Mouse (Mus musculus) heart, embryonic 15.5 days (tissue): Measurements from ENCODE around the gene Rab1b. TPM values are rescaled to one million over a fixed set of nuclear protein-coding genes. Genes with fewer than 3 reads are reported as not detected.

Experiments used
- ATAC-seq: fragments of 200-750 bp; cut with Nextera tagmentation; replicated peaks from 2 replicates; pipeline ENCODE4 v1.8.0; 2017; ENCODE audit warnings: low read depth, moderate TSS enrichment; ENCODE audit not compliant: insufficient number of reproducible peaks, insufficient read depth, low FRiP score
- H3K27ac ChIP-seq: fragments of 300-500 bp; sonication (generic); 2 replicates; pipeline ENCODE4 v1.5.1; 2015; ENCODE audit warnings: mild to moderate bottlenecking, inconsistent platforms
- H3K27me3 ChIP-seq: fragments of 300-500 bp; sonication (generic); 2 replicates; pipeline ENCODE4 v1.6.1; 2015; ENCODE audit warnings: inconsistent platforms
- H3K36me3 ChIP-seq: fragments of 300-500 bp; sonication (generic); 2 replicates; pipeline ENCODE4 v1.6.1; 2015; ENCODE audit warnings: mild to moderate bottlenecking, inconsistent platforms
- H3K4me1 ChIP-seq: fragments of 300-500 bp; sonication (generic); replicated peaks from 2 replicates; pipeline ENCODE4 v1.6.1; 2015; ENCODE audit warnings: inconsistent platforms
- H3K4me2 ChIP-seq: fragments of 300-500 bp; sonication (generic); 2 replicates; pipeline ENCODE4 v1.6.1; 2015; ENCODE audit warnings: inconsistent platforms, mild to moderate bottlenecking, moderate library complexity
- H3K4me3 ChIP-seq: fragments of 300-500 bp; sonication (generic); 2 replicates; pipeline ENCODE4 v1.5.1; 2015; ENCODE audit warnings: mild to moderate bottlenecking, inconsistent platforms
- H3K9ac ChIP-seq: fragments of 300-500 bp; sonication (generic); 2 replicates; pipeline ENCODE4 v1.6.1; 2015; ENCODE audit warnings: mild to moderate bottlenecking, inconsistent platforms
- H3K9me3 ChIP-seq: fragments of 300-500 bp; sonication (generic); replicated peaks from 2 replicates; pipeline ENCODE4 v1.6.1; 2016; ENCODE audit warnings: inconsistent platforms
- WGBS: fragments of 180-500 bp; shearing (Covaris S2); methylation state at CpG from one replicate; pipeline ENCODE4 v1.1.7; 2015; ENCODE audit warnings: mixed read lengths; 5-methylcytosine and 5-hydroxymethylcytosine counted together
- polyA plus RNA-seq: library from polyadenylated mRNA; unstranded; fragments of >200 nt; fragmentation: Nextera tagmentation; extraction: Ambion mirVana; gene quantifications from 2 replicates; pipeline ENCODE4 v1.2.1, GENCODE M21; 2015

Gene Rab1b
- polyA plus RNA-seq, 1 experiment from 2014 or later = 208 TPM

- ATAC-seq = no peak
- Histone ChIP-seq H3K27me3 (peaks cover 31% of the 10 kb centered on the region), H3K4me1 (peaks cover 59% of the 10 kb centered on the region), H3K9me3 (no peaks in the 10 kb centered on the region), H3K36me3 (no peaks in the 10 kb centered on the region), H3K27ac (no peak overlapping the region), H3K4me2 (peak overlapping the region; percentile 94), H3K9ac (peak overlapping the region; percentile 56), H3K4me3 (peak overlapping the region; percentile 49)
- WGBS = 42% methylated on average over 21 of the region's 21 CpGs
Measured at GRCm38 (mm10) chr19:5068570-5069234, 38.2 kb downstream of the Rab1b start.

DNA sequence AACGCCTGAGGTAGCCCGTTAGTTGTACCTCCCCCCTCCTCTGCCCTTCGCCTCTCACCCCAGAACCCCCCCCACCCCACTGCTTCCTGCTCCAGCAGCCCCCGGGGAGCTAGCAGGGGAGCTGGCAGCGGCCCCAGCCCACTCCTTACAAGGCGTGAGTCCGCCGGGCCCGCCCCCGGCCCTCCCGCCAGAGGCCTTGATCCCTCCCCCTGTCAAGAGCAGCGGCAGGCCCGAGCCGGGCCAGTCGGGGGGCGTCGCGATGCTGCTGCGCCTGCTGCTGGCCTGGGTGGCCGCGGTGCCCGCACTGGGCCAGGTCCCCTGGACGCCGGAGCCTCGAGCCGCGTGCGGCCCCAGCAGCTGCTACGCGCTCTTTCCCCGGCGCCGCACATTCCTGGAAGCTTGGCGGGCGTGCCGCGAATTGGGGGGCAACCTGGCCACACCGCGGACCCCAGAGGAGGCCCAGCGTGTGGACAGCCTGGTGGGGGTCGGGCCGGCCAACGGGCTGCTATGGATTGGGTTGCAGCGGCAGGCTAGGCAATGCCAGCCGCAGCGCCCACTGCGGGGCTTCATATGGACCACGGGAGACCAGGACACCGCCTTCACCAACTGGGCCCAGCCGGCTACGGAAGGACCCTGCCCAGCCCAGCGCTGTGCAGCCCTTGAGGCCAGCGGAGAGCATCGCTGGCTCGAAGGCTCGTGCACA, 38.9 kb downstream of the Rab1b start, which contains the start of gene Cd248:
Cd248 (plus strand) TSS at position 212 of the 703 bp plus-strand sequence.
- Histone ChIP-seq H3K27me3 (peaks cover 31% of the 10 kb centered on the region), H3K4me3 (peak within 1 kb of the TSS; percentile 49), H3K4me1 (peaks cover 58% of the 10 kb centered on the region), H3K27ac (peak within 1 kb of the TSS; percentile 71), H3K4me2 (peak within 1 kb of the TSS; percentile 94), H3K36me3 (no peaks in the 10 kb centered on the region), H3K9me3 (no peaks in the 10 kb centered on the region), H3K9ac (peak within 1 kb of the TSS; percentile 56)
- ATAC-seq = peak; percentile 61
- under 1% methylated on average over 49 of the region's 56 CpGs for WGBS

DNA sequence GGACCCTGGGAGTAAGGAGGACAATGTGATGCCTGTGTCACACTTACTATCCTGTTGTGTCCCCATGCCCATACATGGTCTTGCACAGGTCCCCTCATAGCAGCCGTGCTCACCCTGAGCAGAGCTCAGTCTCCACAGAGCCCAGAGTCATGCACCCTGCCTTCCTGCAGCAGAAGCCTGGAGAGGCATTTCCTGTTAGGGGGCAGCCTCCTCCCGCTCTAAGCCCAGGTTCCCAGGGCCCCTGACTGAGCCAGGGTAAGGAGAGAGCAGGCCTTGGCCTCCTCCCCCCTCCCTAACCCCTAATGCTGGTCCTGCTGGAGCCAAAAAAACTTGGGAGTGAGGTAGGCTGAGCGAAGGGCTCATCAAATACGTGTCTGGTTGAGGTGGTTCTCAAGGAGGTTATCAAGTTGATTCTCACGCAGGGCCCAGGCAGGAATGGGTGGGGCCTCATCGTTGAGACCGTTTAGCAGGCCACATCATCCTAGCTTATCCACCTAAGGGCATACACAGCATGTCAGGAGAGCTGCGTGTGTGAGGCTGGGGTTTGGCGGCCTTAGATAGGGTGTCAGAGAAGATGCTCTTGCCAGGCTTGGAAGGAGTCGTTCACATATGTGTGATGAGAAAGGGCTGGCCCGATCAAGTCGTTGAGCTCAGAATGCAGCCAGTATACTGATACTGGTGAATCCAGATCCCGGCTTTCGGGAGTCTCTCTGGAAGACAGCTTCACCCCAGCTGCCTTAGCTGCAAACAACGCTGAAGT, 39.7 kb downstream of the Rab1b start:
- Histone ChIP-seq H3K9ac (peak overlapping the region; percentile 56), H3K27ac (peak overlapping the region; percentile 71), H3K4me1 (peaks cover 50% of the 10 kb centered on the region), H3K9me3 (no peaks in the 10 kb centered on the region), H3K4me3 (peak overlapping the region; percentile 49), H3K36me3 (no peaks in the 10 kb centered on the region), H3K4me2 (peak overlapping the region; percentile 94), H3K27me3 (peaks cover 31% of the 10 kb centered on the region)
- no peak; the same call in 1 of the 2 replicates for ATAC-seq
- 5% methylated on average over 15 of the region's 15 CpGs for WGBS

- peaks cover 18% of the 10 kb centered on the region for H3K27me3 ChIP-seq
- no peak overlapping the region for H3K4me3 ChIP-seq
- peaks cover 48% of the 10 kb centered on the region for H3K4me1 ChIP-seq
- no peak for ATAC-seq
- WGBS = 47% methylated on average over 7 of the region's 7 CpGs
- H3K9me3 ChIP-seq = no peaks in the 10 kb centered on the region
- H3K36me3 ChIP-seq = no peaks in the 10 kb centered on the region
- H3K27ac ChIP-seq = no peak overlapping the region
- no peak overlapping the region for H3K4me2 ChIP-seq
- H3K9ac ChIP-seq = no peak overlapping the region
Measured at GRCm38 (mm10) chr19:5065104-5065503, 41.8 kb downstream of the Rab1b start.

GRCm38 (mm10) chr19:5062446-5062845, 44.4 kb downstream of the Rab1b start:
- 61% methylated on average over 6 of the region's 6 CpGs for WGBS
- H3K36me3 ChIP-seq = no peaks in the 10 kb centered on the region
- no peaks in the 10 kb centered on the region for H3K27me3 ChIP-seq
- H3K27ac ChIP-seq = no peak overlapping the region
- H3K9me3 ChIP-seq = no peaks in the 10 kb centered on the region
- no peak for ATAC-seq
- H3K4me1 ChIP-seq = peaks cover 43% of the 10 kb centered on the region
- no peak overlapping the region for H3K4me3 ChIP-seq
- no peak overlapping the region for H3K4me2 ChIP-seq
- H3K9ac ChIP-seq = no peak overlapping the region

DNA sequence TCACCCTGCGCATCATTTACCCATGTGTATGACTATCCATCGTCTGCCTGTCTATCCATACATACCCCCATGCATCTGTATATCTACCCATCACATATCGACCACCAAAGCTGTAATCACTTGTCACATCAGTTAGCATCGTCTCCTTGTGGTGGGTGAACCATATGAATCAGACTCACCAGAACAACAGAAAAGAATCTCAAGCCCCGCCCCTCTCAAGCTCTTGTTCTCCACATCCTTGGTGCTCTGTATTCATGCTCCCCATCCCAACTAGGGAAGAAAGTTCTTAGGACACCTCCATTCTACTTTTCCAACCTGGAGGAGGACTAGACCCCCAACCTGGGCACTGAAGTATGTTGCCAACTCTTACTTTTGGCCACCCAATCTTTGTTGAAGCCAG, 44.8 kb downstream of the Rab1b start:
- H3K4me3 ChIP-seq = no peak overlapping the region
- H3K36me3 ChIP-seq = no peaks in the 10 kb centered on the region
- no peak for ATAC-seq
- no peak overlapping the region for H3K27ac ChIP-seq
- H3K4me1 ChIP-seq = peaks cover 39% of the 10 kb centered on the region
- WGBS = 84% methylated on average over 5 of the region's 5 CpGs
- no peaks in the 10 kb centered on the region for H3K9me3 ChIP-seq
- H3K9ac ChIP-seq = no peak overlapping the region
- H3K27me3 ChIP-seq = no peaks in the 10 kb centered on the region
- no peak overlapping the region for H3K4me2 ChIP-seq

DNA sequence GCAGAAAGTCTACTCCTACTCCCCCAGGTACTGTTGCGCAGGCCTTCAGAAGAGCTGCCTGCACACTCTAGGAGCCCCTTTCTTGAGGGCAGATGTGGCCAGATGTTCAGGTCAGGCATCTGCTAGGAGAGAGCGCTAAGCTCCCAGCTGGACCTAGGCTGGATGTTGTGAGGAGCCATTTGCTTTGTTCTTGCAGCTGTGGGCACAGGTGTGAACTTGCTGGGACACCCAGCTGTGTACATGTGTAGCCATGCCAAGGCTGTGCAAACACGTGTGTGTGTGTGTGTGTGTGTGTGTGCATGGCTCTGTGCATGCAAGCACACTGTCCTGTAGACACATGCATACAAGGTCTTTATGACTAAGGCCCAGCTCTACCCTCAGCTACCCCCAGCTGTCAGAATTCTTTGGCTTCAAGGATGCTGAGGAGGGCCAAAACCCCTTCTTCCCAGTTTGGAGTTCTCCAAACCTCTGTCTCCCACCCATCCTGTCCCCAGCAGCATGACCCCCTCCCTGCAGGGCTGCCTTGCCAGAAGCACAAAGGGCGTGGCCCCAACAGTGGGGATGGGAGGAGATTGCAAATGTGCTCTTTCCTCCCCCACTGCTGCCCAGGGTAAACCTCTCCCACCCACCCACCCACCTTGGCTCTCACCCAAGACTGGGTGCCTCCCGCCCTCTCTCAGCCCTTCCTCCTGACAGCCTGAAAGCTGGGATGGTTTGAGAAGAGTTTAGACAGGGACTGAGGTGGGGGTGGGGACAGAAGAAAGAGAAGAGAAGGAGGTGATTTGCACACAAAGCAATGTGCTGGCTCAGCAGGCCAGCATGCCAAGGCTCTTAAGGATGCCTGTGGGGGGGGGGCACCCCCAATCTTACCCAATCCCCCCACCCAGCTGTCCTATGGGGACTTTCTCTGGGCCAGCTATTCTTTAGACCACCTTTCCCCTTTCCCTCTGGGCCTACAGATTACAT, 46.2 kb downstream of the Rab1b start:
- no peak overlapping the region for H3K9ac ChIP-seq
- ATAC-seq = no peak; the same call in 1 of the 2 replicates
- H3K27ac ChIP-seq = peak overlapping the region; percentile 29; the same call in 1 of the 2 replicates
- no peaks in the 10 kb centered on the region for H3K9me3 ChIP-seq
- H3K4me2 ChIP-seq = no peak overlapping the region
- H3K27me3 ChIP-seq = no peaks in the 10 kb centered on the region
- no peak overlapping the region for H3K4me3 ChIP-seq
- no peaks in the 10 kb centered on the region for H3K36me3 ChIP-seq
- H3K4me1 ChIP-seq = peaks cover 37% of the 10 kb centered on the region
- 47% methylated on average over 5 of the region's 5 CpGs for WGBS

DNA sequence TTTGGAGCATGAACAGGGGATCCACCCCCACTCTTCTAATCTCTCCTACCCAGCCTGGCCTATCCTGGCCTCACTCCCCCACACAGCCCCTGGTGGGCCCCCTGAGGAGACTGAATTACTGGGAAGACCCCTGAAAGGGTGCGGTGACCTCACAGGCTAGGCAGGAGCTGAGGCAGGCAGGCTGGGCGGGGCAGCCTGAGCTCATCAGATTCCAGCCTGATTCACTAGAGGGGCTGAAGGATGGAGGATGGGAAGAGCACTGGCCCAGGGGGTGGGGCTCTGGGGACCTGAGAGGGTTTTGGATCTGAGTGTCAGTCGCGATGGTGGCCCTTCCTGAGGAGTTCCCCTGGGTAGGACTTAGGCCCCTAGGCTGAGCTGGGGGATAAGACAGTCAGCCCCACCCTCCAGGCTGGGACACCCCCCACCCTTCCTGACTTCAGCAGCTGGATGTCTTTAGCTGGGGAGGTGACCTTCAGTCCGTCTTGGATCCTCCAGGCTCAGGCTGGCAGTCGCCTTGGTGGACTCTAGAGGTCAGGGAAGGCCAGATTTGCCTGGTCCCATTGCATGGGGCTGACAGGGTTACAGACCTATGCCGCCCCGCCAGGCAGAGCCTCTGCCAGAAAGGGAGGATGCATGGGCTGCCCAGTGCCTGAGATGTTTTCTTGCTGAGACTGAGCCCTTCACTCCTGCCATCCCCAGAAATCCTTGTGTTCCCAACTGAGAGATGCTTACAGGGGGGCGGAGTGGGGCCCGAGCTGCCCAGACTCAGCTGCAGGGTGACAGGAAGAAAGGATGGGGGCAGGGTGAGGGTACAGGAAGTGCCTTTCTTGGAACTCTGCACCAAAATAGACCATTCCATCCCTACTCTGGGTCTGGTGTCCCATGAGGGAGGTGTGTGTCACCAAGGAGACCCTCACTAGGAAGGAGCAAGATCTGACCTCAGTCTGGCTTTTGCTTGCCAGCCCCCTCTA, 47.8 kb downstream of the Rab1b start:
- ATAC-seq = peak; percentile 27
- Histone ChIP-seq H3K4me3 (no peak overlapping the region), H3K9ac (0 out of 2 replicates have a peak overlapping the region, but pooled peaks have one; percentile 3), H3K27ac (peak overlapping the region; percentile 55), H3K4me1 (peaks cover 32% of the 10 kb centered on the region), H3K9me3 (no peaks in the 10 kb centered on the region), H3K4me2 (no peak overlapping the region), H3K27me3 (peaks cover 5% of the 10 kb centered on the region; the same call in 1 of the 2 replicates), H3K36me3 (no peaks in the 10 kb centered on the region)
- 8% methylated on average over 10 of the region's 10 CpGs for WGBS

DNA sequence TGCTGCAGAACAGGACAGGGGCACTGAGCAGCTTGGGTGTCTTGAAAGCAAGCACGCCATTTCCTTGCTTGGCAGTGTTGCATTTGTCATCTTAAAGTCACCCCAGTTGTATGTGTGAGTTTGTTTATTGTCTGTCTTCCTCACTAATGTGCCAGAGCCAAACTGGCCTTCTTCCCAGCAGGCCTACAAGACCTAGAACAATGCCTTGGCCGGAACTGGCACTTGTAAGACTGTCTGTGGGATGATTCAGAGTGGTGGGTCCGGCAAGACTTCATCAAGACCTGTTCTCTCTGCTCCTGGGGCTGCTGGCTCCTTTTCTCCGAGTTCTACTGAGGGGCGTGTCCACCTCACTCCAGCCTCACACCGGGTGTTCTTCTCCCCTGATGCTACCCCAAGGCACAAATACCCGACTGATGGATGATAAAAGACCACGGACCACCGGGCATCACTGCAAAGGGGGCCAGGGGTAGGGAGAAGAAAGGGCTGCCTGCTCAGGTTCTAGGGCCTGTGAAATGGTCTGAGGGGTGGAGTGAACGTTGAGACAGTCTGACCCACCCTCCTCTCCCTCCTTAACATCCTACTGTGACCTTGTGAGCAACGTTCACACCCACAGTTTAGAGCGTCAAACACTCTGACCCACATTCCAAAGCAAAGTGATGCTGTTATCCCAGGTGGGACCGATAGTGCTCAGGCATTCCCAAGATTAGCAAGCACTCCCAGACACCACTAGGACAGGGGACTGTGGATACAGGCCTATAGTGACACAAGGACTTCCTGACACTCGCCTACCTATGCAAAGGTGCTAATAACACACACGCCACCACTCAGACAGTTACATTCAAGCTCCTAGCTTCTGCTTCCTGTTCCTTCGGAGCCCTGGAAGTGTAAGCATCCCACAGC, 48.7 kb downstream of the Rab1b start:
- Histone ChIP-seq H3K36me3 (no peaks in the 10 kb centered on the region), H3K4me1 (peaks cover 32% of the 10 kb centered on the region), H3K27me3 (peaks cover 14% of the 10 kb centered on the region), H3K9ac (no peak overlapping the region), H3K9me3 (no peaks in the 10 kb centered on the region), H3K4me2 (no peak overlapping the region), H3K4me3 (no peak overlapping the region), H3K27ac (peak overlapping the region; percentile 55)
- whole genome bisulfite sequencing = 26% methylated on average over 16 of the region's 16 CpGs
- ATAC-seq = no peak
